ENCODE assay signal across 21 mouse cellular contexts in genomic region chr13:11549644-11550043, GRCm38 (mm10).
"Had no signal": no experiment of that assay in that cellular context is flagged by ENCODE, and none has a peak within 500 bp of the region (broad histone marks: within the 10 kb centered on the region; RNA-seq: fewer than 3 reads in every experiment).

No protein-coding gene starts in this region.

- ATAC-seq: hindbrain, postnatal 0 days; liver, embryonic 12.5 days had no signal

- H3K9ac ChIP-seq: heart, embryonic 15.5 days; hindbrain, embryonic 13.5 days; hindbrain, embryonic 15.5 days; limb, embryonic 13.5 days; limb, embryonic 15.5 days; liver, embryonic 12.5 days; liver, embryonic 14.5 days had no signal

- H3K27me3 ChIP-seq: heart, embryonic 15.5 days; hindbrain, embryonic 13.5 days; hindbrain, embryonic 15.5 days; limb, embryonic 13.5 days; limb, embryonic 15.5 days; liver, embryonic 12.5 days had no signal

- H3K4me3 ChIP-seq: heart, embryonic 15.5 days; hindbrain, embryonic 13.5 days; hindbrain, embryonic 15.5 days; layer of hippocampus, adult 2 months; limb, embryonic 13.5 days; limb, embryonic 15.5 days; liver, embryonic 12.5 days had no signal

- H3K36me3 ChIP-seq: hindbrain, embryonic 13.5 days; limb, embryonic 13.5 days; limb, embryonic 15.5 days; liver, embryonic 12.5 days had no signal

- H3K27ac ChIP-seq: heart, embryonic 15.5 days; hindbrain, embryonic 13.5 days; hindbrain, embryonic 15.5 days; hindbrain, postnatal 0 days; layer of hippocampus, adult 2 months; limb, embryonic 13.5 days; limb, embryonic 15.5 days; liver, embryonic 12.5 days; liver, embryonic 14.5 days had no signal

- DNase-seq: gastrocnemius, postnatal 14 days; gastrocnemius, postnatal 36 days; heart, adult 18-20 months; heart, postnatal 14 days; heart, postnatal 36 days; kidney, adult 18-20 months; kidney, adult 8-10 months; kidney, postnatal 10 days; kidney, postnatal 25 days; kidney, postnatal 4 days; left cerebral cortex, postnatal 4 days had no signal

- H3K4me2 ChIP-seq: heart, embryonic 11.5 days; hindbrain, embryonic 13.5 days; hindbrain, embryonic 15.5 days; limb, embryonic 13.5 days; limb, embryonic 15.5 days; liver, embryonic 12.5 days had no signal

- H3K4me1 ChIP-seq: hindbrain, embryonic 13.5 days; hindbrain, embryonic 15.5 days; limb, embryonic 13.5 days; limb, embryonic 15.5 days; liver, embryonic 12.5 days had no signal

- H3K9me3 ChIP-seq: heart, embryonic 15.5 days; hindbrain, embryonic 13.5 days; hindbrain, embryonic 15.5 days; limb, embryonic 13.5 days; limb, embryonic 15.5 days; liver, embryonic 12.5 days had no signal
